Mouse (Mus musculus) liver, embryonic 14.5 days (tissue): ENCODE results near the gene Sh3pxd2a. TPM values are rescaled to one million over a fixed set of nuclear protein-coding genes. Genes with fewer than 3 reads are reported as not detected.

Experiments
- ATAC-seq: fragments of 200-750 bp; cut with Nextera tagmentation; 2 replicates; pipeline ENCODE4 v1.8.0; 2017; ENCODE audit warnings: moderate number of reproducible peaks, mild to moderate bottlenecking, moderate library complexity; ENCODE audit not compliant: insufficient read depth
- DNase-seq, 3 experiments: peaks; one replicate each; pipeline ENCODE4 v3.0.0-alpha.2; 2012 to 2013; ENCODE audit warnings: low read depth in 3 of 3, low spot score in 3 of 3
- H3K27ac ChIP-seq: fragments of 300-500 bp; sonication (generic); 2 replicates; pipeline ENCODE4 v1.5.1; 2014; ENCODE audit warnings: moderate library complexity, mild to moderate bottlenecking, control low read depth, inconsistent platforms
- H3K27me3 ChIP-seq: fragments of 300-500 bp; sonication (generic); 2 replicates; pipeline ENCODE4 v1.6.1; 2014; ENCODE audit warnings: mild to moderate bottlenecking, low read length, moderate library complexity; ENCODE audit not compliant: control insufficient read depth, insufficient read depth
- H3K36me3 ChIP-seq: fragments of 300-500 bp; sonication (generic); replicated peaks from 2 replicates; pipeline ENCODE4 v1.6.1; 2014; ENCODE audit warnings: low read depth; ENCODE audit not compliant: control insufficient read depth, insufficient read depth
- H3K4me1 ChIP-seq, 2 experiments: fragments of 200-500 bp in 1 of 2; fragments of 300-500 bp in 1 of 2; sonication (generic) in 1 of 2; replicated peaks; 2 replicates each; pipeline ENCODE4 v1.6.1; 2012 to 2014; ENCODE audit warnings: antibody characterized with exemption in 1 of 2, inconsistent platforms in 1 of 2, low read length in 1 of 2; ENCODE audit not compliant: control insufficient read depth in 2 of 2, insufficient read depth in 2 of 2
- H3K4me2 ChIP-seq: fragments of 300-500 bp; sonication (generic); 2 replicates; pipeline ENCODE4 v1.6.1; 2014; ENCODE audit warnings: low read depth, mild to moderate bottlenecking, control low read depth, moderate library complexity
- H3K4me3 ChIP-seq, 2 experiments: fragments of 200-500 bp in 1 of 2; fragments of 300-500 bp in 1 of 2; sonication (generic) in 1 of 2; 2 replicates each; pipeline ENCODE4 v1.5.1; 2012 to 2014; ENCODE audit warnings: low read depth in 2 of 2, low read length in 2 of 2, mild to moderate bottlenecking in 2 of 2, control low read depth in 1 of 2, inconsistent platforms in 1 of 2, moderate library complexity in 1 of 2; ENCODE audit not compliant: insufficient read depth in 1 of 2
- H3K9ac ChIP-seq: fragments of 300-500 bp; sonication (generic); replicated peaks from 2 replicates; pipeline ENCODE4 v1.6.1; 2014; ENCODE audit warnings: mild to moderate bottlenecking, control low read depth, moderate library complexity
- H3K9me3 ChIP-seq: fragments of 300-500 bp; sonication (generic); 2 replicates; pipeline ENCODE4 v1.6.1; 2016; ENCODE audit warnings: low read length, mixed read lengths; ENCODE audit not compliant: control insufficient read depth
- CTCF ChIP-seq: IDR thresholded peaks from 2 replicates; pipeline ENCODE4 v1.5.1; 2016; ENCODE audit warnings: antibody characterized with exemption, low read depth, control low read depth
- EP300 ChIP-seq: IDR thresholded peaks from 2 replicates; pipeline ENCODE4 v1.6.1; 2016; ENCODE audit warnings: antibody characterized with exemption, low read depth
- WGBS: fragments of 180-500 bp; shearing (Covaris S2); extraction: QIAGEN DNeasy Blood & Tissue Kit; methylation state at CpG from one replicate; pipeline ENCODE4 v1.1.7; 2014; ENCODE audit not compliant: insufficient replicate concordance; 5-methylcytosine and 5-hydroxymethylcytosine counted together
- microRNA-seq: library from miRNA; unstranded; fragments of <30 nt; microRNA quantifications from one replicate; pipeline ENCODE4, GENCODE M21; 2016
- polyA plus RNA-seq, 2 experiments: library from polyadenylated mRNA; depleted of rRNA in 1 of 2; stranded (reverse) in 1 of 2; unstranded in 1 of 2; fragments of >200 nt; fragmentation: Nextera tagmentation in 1 of 2; extraction: Ambion mirVana in 1 of 2; gene quantifications; 2 replicates each; pipeline versions ENCODE4 v1.2.1 to v1.2.3; 2012 to 2014

The Sh3pxd2a gene
- polyA plus RNA-seq, 2 experiments: 0.50 to 1.6 TPM

DNA sequence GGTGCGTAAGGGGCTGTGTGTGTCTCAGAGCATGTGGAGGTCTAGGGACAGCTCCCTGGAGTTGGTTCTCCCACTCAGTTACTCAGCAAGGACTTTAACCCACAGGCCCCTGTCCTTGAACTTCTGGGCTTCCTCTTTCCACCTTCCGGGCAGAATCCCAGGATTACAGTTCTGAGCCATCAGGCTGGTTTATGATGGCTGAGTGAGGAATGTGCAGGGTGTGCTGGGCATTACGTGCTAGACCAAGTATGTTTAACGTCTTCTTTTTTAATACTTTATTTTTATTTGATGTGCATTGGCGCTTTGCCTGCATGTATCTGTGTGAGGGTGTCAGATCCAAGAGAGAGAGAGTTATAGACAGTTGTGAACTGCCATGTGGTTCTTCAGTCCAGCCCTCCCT is 247.4 kb downstream of the Sh3pxd2a start:
- Histone ChIP-seq H3K9me3 (no peaks in the 10 kb centered on the region), H3K4me2 (no peak overlapping the region), H3K4me3 (no peak overlapping the region), H3K27ac (no peak overlapping the region), H3K9ac (no peak overlapping the region), H3K27me3 (no peaks in the 10 kb centered on the region), H3K36me3 (no peaks in the 10 kb centered on the region), H3K4me1 (peaks cover 0 to 8% of the 10 kb centered on the region in 2 experiments; a peak in 3 of 4 replicates)
- whole genome bisulfite sequencing: 61% methylated on average over 5 of the region's 5 CpGs
- TF ChIP-seq CTCF (no peak), EP300 (no peak)
- DNase-seq: no peak
- no peak for ATAC-seq

DNA sequence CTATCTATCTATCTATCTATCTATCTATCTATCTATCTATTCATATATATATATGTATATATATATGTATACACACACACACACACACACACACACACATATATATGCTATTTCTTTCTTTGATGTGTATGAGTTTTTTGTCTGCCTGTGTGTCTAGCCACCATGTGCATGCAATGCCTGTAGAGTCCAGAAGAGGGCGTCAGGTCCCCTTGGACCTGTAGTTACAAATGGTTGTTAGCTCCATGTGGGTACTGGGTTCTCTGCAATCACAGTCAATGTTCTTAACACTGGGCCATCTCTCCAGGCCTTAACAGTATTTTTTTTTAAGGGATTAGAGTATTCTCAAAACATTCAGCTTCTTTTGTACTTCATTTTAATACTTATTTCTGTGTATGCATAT is 250.7 kb downstream of the Sh3pxd2a start:
- no peak overlapping the region for H3K9ac ChIP-seq
- H3K9me3 ChIP-seq: no peaks in the 10 kb centered on the region
- no peaks in the 10 kb centered on the region for H3K4me1 ChIP-seq
- DNase-seq: no peak
- H3K27me3 ChIP-seq: no peaks in the 10 kb centered on the region
- no peaks in the 10 kb centered on the region for H3K36me3 ChIP-seq
- no peak for ATAC-seq
- H3K4me2 ChIP-seq: no peak overlapping the region
- no peak overlapping the region for H3K27ac ChIP-seq
- no peak overlapping the region for H3K4me3 ChIP-seq
- no peak for TF ChIP-seq EP300
- peak; percentile 41 for TF ChIP-seq CTCF
- WGBS: 34% methylated on average over 1 of the region's 1 CpGs

GRCm38 (mm10) chr19:47212401-47212800 is 251.8 kb downstream of the Sh3pxd2a start:
- no peaks in the 10 kb centered on the region for H3K36me3 ChIP-seq
- no peak overlapping the region for H3K9ac ChIP-seq
- H3K4me1 ChIP-seq: no peaks in the 10 kb centered on the region
- TF ChIP-seq CTCF (no peak), EP300 (no peak)
- 76% methylated on average over 7 of the region's 7 CpGs for WGBS
- H3K9me3 ChIP-seq: no peaks in the 10 kb centered on the region
- DNase-seq (no peak), ATAC-seq (no peak)
- H3K4me2 ChIP-seq: no peak overlapping the region
- no peak overlapping the region for H3K4me3 ChIP-seq
- H3K27me3 ChIP-seq: no peaks in the 10 kb centered on the region
- no peak overlapping the region for H3K27ac ChIP-seq

- Histone ChIP-seq H3K4me1 (no peaks in the 10 kb centered on the region), H3K4me2 (no peak overlapping the region), H3K27me3 (no peaks in the 10 kb centered on the region), H3K27ac (no peak overlapping the region), H3K4me3 (no peak overlapping the region), H3K9ac (no peak overlapping the region), H3K9me3 (no peaks in the 10 kb centered on the region), H3K36me3 (no peaks in the 10 kb centered on the region)
- DNase-seq (no peak), ATAC-seq (no peak)
- WGBS: 63% methylated on average over 10 of the region's 10 CpGs
- TF ChIP-seq CTCF (no peak), EP300 (no peak)
These were observed 252.4 kb downstream of the Sh3pxd2a start for GRCm38 (mm10) chr19:47211609-47212312.

DNA sequence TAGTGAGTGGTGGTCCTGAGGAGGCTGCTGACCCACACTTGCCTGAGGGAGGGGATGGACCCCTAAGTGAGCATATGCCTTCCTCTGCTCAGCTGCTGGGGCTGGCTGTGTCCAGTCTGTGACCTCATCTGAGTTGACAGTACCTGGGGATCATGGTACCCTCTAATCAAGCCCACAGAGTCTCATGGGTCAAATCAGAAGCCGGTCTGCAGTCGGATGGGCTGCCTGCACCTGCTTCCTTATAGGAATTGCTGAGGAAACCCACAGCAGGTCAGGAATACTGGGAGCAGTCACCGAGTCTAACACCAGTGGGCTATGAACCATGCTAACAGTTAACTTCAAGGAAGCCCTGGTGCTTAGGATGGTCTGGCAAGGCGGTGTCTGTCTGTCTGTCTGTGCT is 253.8 kb downstream of the Sh3pxd2a start:
- H3K27ac ChIP-seq: no peak overlapping the region
- H3K4me2 ChIP-seq: no peak overlapping the region
- H3K4me1 ChIP-seq: no peaks in the 10 kb centered on the region
- TF ChIP-seq CTCF: no peak
- WGBS: 62% methylated on average over 4 of the region's 4 CpGs
- H3K9me3 ChIP-seq: no peaks in the 10 kb centered on the region
- DNase-seq (no peak), ATAC-seq (no peak)
- H3K36me3 ChIP-seq: no peaks in the 10 kb centered on the region
- H3K9ac ChIP-seq: no peak overlapping the region
- no peaks in the 10 kb centered on the region for H3K27me3 ChIP-seq
- no peak overlapping the region for H3K4me3 ChIP-seq

Small RNA genes lying within 50 kb of the gene (microRNA-seq; reads per million reads assigned to microRNA genes)
- gene Mir6995: not detected

Other genes starting within 250 kb of the Sh3pxd2a start
- gene Stn1, start 73.1 kb upstream of the Sh3pxd2a start, polyA plus RNA-seq (2012; rRNA removed): 5.8 and 6.4 TPM in 2 replicates
- 8.1 and 9.7 TPM in 2 replicates for gene Stn1, start 73.1 kb upstream of the Sh3pxd2a start, polyA plus RNA-seq (2014; fragmentation: Nextera tagmentation; extraction: Ambion mirVana)
- 9.4 and 16.5 TPM in 2 replicates for gene Slk, start 115.3 kb upstream of the Sh3pxd2a start, polyA plus RNA-seq (2012; rRNA removed)
- 8.6 and 9.6 TPM in 2 replicates for gene Slk, start 115.3 kb upstream of the Sh3pxd2a start, polyA plus RNA-seq (2014; fragmentation: Nextera tagmentation; extraction: Ambion mirVana)
- gene Col17a1, start 227.7 kb upstream of the Sh3pxd2a start, polyA plus RNA-seq (2012; rRNA removed): 0.05 and 0.13 TPM in 2 replicates
- 0.23 TPM in 1 of 2 replicates, not detected in the other for gene Col17a1, start 227.7 kb upstream of the Sh3pxd2a start, polyA plus RNA-seq (2014; fragmentation: Nextera tagmentation; extraction: Ambion mirVana)